Mouse (Mus musculus): ENCODE measurements at regions not wholly inside any gene's neighbourhood (a gene's known extent, or its start where the extent isn't known, plus 50 kb on each side); places are given as distances from the start of the nearest gene placed in this dataset.

DNA sequence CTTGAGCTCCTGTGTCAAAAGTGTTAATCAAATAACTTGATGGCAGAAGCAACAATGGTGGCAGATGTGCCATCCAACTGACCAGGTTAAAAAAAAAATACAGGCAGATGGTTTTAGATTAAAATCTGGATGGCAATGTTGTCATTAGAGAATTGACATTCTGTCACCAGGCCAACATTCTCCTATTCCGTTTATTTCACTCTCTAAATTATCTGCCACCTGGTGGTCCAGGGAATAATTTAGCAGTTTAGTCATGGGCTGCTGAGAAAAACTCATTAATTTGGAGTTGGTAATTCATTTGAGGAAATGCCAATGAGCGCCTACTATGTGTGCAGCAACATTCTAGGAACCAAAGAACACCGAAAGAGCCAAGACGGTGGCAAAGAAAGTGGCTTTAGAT lies 232.4 kb upstream of the Sgcd start:
- TF ChIP-seq CTCF (IDR thresholded peaks at IDR 0.05; ENCODE audit: control insufficient read depth, insufficient read depth, low read length) (no peak), POLR2A (IDR thresholded peaks at IDR 0.05; ENCODE audit: borderline replicate concordance, control insufficient read depth, low read depth, low read length) (no peak)
